Mouse (Mus musculus): ENCODE measurements around the gene Gpr153.

DNA sequence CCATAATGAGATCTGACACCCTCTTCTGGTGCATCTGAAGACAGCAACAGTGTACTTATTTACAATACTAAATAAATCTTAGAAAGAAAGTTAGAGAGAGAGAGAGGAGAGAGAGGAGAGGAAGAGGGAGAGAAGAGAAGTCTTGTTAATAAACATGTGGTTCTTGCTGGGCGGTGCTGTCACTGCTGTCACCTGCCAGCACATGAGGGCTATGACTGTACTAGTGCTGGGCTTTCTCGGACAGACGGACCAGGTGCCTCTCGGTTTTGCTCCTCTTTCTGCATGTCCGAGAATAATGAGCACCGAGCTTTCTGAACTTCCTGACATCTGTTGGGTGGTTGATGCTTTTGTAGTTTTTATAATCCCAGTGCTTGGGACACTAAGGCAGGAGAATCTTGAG lies 23.4 kb upstream of the Gpr153 start:
- no peak for TF ChIP-seq CTCF (IDR thresholded peaks at IDR 0.05; ENCODE audit: insufficient read depth, low read length)
- no peak for TF ChIP-seq POLR2A (IDR thresholded peaks at IDR 0.05; ENCODE audit: borderline replicate concordance, extremely low read depth, low read depth, low read length)

Measured in lung, adult 2 months (tissue).